Mouse (Mus musculus) erythroblast, embryonic 14.5 days (primary cell): ENCODE measurements around the gene Rps6kl1.

Source experiments
- GATA1 ChIP-seq: IDR thresholded peaks from 2 replicates; pipeline ENCODE4 v1.6.1; 2012; ENCODE audit warnings: low read length, inconsistent platforms, mixed read lengths
- TAL1 ChIP-seq: IDR thresholded peaks from 3 replicates; pipeline ENCODE4 v1.6.1; 2012; ENCODE audit warnings: low read length, inconsistent platforms, mixed read lengths

DNA sequence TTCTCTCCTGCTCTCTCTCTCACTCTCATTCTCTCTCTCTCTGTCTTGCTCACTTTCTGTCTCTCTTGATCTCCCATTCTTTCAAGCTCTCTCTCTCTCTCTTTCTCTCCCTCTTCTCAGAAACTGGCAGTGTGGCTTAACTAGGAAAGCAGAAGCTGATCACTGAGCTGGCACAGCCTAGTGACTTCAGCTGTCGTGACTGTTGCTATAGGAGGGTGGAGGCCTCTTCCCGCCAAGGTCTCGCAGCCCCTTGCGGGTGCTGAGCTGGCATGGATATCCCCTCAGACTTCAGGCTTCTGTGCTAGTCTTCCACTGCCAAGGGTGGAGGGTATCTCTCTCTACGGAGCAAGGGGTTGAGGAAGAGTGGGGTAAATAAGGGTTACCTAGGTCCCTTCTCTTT is 31.8 kb upstream of the Rps6kl1 start:
- TF ChIP-seq TAL1 = no peak
- TF ChIP-seq GATA1 = no peak
